Mouse (Mus musculus) lung, embryonic 16.5 days (tissue): ENCODE data around the gene Ppil6. TPM values are rescaled to one million over a fixed set of nuclear protein-coding genes. Genes with fewer than 3 reads are reported as not detected.
A peak's percentile ranks its signal among the peaks of the same experiment; 100 is the strongest.

Experiments
- ATAC-seq: fragments of 200-750 bp; cut with Nextera tagmentation; 2 replicates; pipeline ENCODE4 v1.8.0; 2017; ENCODE audit warnings: low read depth, mild to moderate bottlenecking, moderate library complexity
- H3K27ac ChIP-seq: fragments of 300-500 bp; sonication (generic); 2 replicates; pipeline ENCODE4 v1.5.1; 2014; ENCODE audit warnings: mild to moderate bottlenecking, control low read depth, low read length
- H3K27me3 ChIP-seq: fragments of 300-500 bp; sonication (generic); 2 replicates; pipeline ENCODE4 v1.6.1; 2014; ENCODE audit warnings: low read depth, low read length, mixed read lengths; ENCODE audit not compliant: control insufficient read depth, insufficient read depth
- H3K36me3 ChIP-seq: fragments of 300-500 bp; sonication (generic); 2 replicates; pipeline ENCODE4 v1.6.1; 2014; ENCODE audit warnings: low read length; ENCODE audit not compliant: control insufficient read depth, insufficient read depth
- H3K4me1 ChIP-seq: fragments of 300-500 bp; sonication (generic); replicated peaks from 2 replicates; pipeline ENCODE4 v1.6.1; 2014; ENCODE audit warnings: low read length, mixed read lengths; ENCODE audit not compliant: control insufficient read depth, insufficient read depth
- H3K4me2 ChIP-seq: fragments of 300-500 bp; sonication (generic); 2 replicates; pipeline ENCODE4 v1.6.1; 2014; ENCODE audit warnings: low read depth, low read length, control low read depth
- H3K4me3 ChIP-seq: fragments of 300-500 bp; sonication (generic); 2 replicates; pipeline ENCODE4 v1.5.1; 2014; ENCODE audit warnings: mild to moderate bottlenecking, low read length, control low read depth
- H3K9ac ChIP-seq: fragments of 300-500 bp; sonication (generic); 2 replicates; pipeline ENCODE4 v1.6.1; 2014; ENCODE audit warnings: low read length, control low read depth
- H3K9me3 ChIP-seq: fragments of 300-500 bp; sonication (generic); 2 replicates; pipeline ENCODE4 v1.6.1; 2016; ENCODE audit warnings: low read length; ENCODE audit not compliant: control insufficient read depth
- WGBS: fragments of 180-500 bp; shearing (Covaris S2); extraction: QIAGEN DNeasy Blood & Tissue Kit; methylation state at CpG from one replicate; pipeline ENCODE4 v1.1.7; 2014; 5-methylcytosine and 5-hydroxymethylcytosine counted together
- polyA plus RNA-seq: library from polyadenylated mRNA; unstranded; fragments of >200 nt; fragmentation: Nextera tagmentation; extraction: Ambion mirVana; gene quantifications from 2 replicates; pipeline ENCODE4 v1.2.1, GENCODE M21; 2015

Ppil6 gene
- polyA plus RNA-seq, 1 experiment from 2014 or later = 4.0 TPM

- no peaks in the 10 kb centered on the region for H3K9me3 ChIP-seq
- peaks cover 10% of the 10 kb centered on the region; the same call in 1 of the 2 replicates for H3K36me3 ChIP-seq
- peaks cover 33% of the 10 kb centered on the region for H3K4me1 ChIP-seq
- peak within 1 kb of the TSS; percentile 66 for H3K4me3 ChIP-seq
- H3K27ac ChIP-seq = peak within 1 kb of the TSS; percentile 92
- H3K4me2 ChIP-seq = peak within 1 kb of the TSS; percentile 76
- no peaks in the 10 kb centered on the region for H3K27me3 ChIP-seq
- H3K9ac ChIP-seq = peak within 1 kb of the TSS; percentile 76
- whole genome bisulfite sequencing = 0% methylated on average over 35 of the region's 35 CpGs
- ATAC-seq = peak; percentile 78
Observed at GRCm38 (mm10) chr10:41476171-41477017, 13.8 kb upstream of the Ppil6 start, which contains the start of gene Mical1. Gene Mical1 (plus strand): TSS chr10:41476314.

GRCm38 (mm10) chr10:41477018-41477277, 13.3 kb upstream of the Ppil6 start:
- no peaks in the 10 kb centered on the region for H3K27me3 ChIP-seq
- H3K27ac ChIP-seq = peak overlapping the region; percentile 92
- no peaks in the 10 kb centered on the region for H3K9me3 ChIP-seq
- peak overlapping the region; percentile 76 for H3K4me2 ChIP-seq
- H3K9ac ChIP-seq = peak overlapping the region; percentile 76
- 0% methylated on average over 9 of the region's 9 CpGs for WGBS
- ATAC-seq = peak; percentile 21; the same call in 1 of the 2 replicates
- peaks cover 10% of the 10 kb centered on the region; the same call in 1 of the 2 replicates for H3K36me3 ChIP-seq
- peak overlapping the region; percentile 66 for H3K4me3 ChIP-seq
- peaks cover 33% of the 10 kb centered on the region for H3K4me1 ChIP-seq

GRCm38 (mm10) chr10:41477278-41478181, 12.7 kb upstream of the Ppil6 start:
- Histone ChIP-seq H3K4me1 (peaks cover 33% of the 10 kb centered on the region), H3K4me2 (peak overlapping the region; percentile 76), H3K27me3 (no peaks in the 10 kb centered on the region), H3K9ac (peak overlapping the region; percentile 76), H3K27ac (peak overlapping the region; percentile 92), H3K4me3 (peak overlapping the region; percentile 66), H3K36me3 (peaks cover 13% of the 10 kb centered on the region), H3K9me3 (no peaks in the 10 kb centered on the region)
- peak; percentile 84 for ATAC-seq
- WGBS = 4% methylated on average over 20 of the region's 20 CpGs

- Histone ChIP-seq H3K9me3 (no peaks in the 10 kb centered on the region), H3K9ac (no peak overlapping the region), H3K4me3 (no peak overlapping the region), H3K27me3 (no peaks in the 10 kb centered on the region), H3K36me3 (peaks cover 20% of the 10 kb centered on the region), H3K27ac (no peak overlapping the region), H3K4me2 (no peak overlapping the region), H3K4me1 (peaks cover 22% of the 10 kb centered on the region)
- no peak for ATAC-seq
- WGBS = 69% methylated on average over 3 of the region's 3 CpGs
Observed at GRCm38 (mm10) chr10:41479961-41480360, 10.3 kb upstream of the Ppil6 start.

- Histone ChIP-seq H3K36me3 (peaks cover 25% of the 10 kb centered on the region), H3K4me2 (no peak overlapping the region), H3K27ac (no peak overlapping the region), H3K27me3 (no peaks in the 10 kb centered on the region), H3K4me1 (peaks cover 14% of the 10 kb centered on the region), H3K9me3 (no peaks in the 10 kb centered on the region), H3K4me3 (no peak overlapping the region), H3K9ac (no peak overlapping the region)
- WGBS = 62% methylated on average over 33 of the region's 33 CpGs
- ATAC-seq = no peak
Observed at GRCm38 (mm10) chr10:41480938-41481880, 9.0 kb upstream of the Ppil6 start.

GRCm38 (mm10) chr10:41482446-41482845, 7.8 kb upstream of the Ppil6 start:
- H3K9ac ChIP-seq = no peak overlapping the region
- no peak overlapping the region for H3K27ac ChIP-seq
- peaks cover 36% of the 10 kb centered on the region for H3K36me3 ChIP-seq
- no peak overlapping the region for H3K4me2 ChIP-seq
- peaks cover 10% of the 10 kb centered on the region for H3K4me1 ChIP-seq
- H3K9me3 ChIP-seq = no peaks in the 10 kb centered on the region
- no peaks in the 10 kb centered on the region for H3K27me3 ChIP-seq
- H3K4me3 ChIP-seq = no peak overlapping the region
- no peak for ATAC-seq
- WGBS = 83% methylated on average over 7 of the region's 7 CpGs

- Histone ChIP-seq H3K4me1 (peaks cover 17% of the 10 kb centered on the region), H3K27ac (no peak overlapping the region), H3K27me3 (no peaks in the 10 kb centered on the region), H3K36me3 (peaks cover 33% of the 10 kb centered on the region), H3K4me3 (no peak overlapping the region), H3K4me2 (no peak overlapping the region), H3K9ac (no peak overlapping the region), H3K9me3 (no peaks in the 10 kb centered on the region)
- 91% methylated on average over 16 of the region's 16 CpGs for WGBS
- ATAC-seq = no peak
Observed at GRCm38 (mm10) chr10:41485778-41486177, 4.5 kb upstream of the Ppil6 start.

- Histone ChIP-seq H3K4me1 (peaks cover 17% of the 10 kb centered on the region), H3K9ac (no peak overlapping the region), H3K27ac (no peak overlapping the region), H3K36me3 (peaks cover 33% of the 10 kb centered on the region), H3K4me3 (no peak overlapping the region), H3K4me2 (no peak overlapping the region), H3K9me3 (no peaks in the 10 kb centered on the region), H3K27me3 (no peaks in the 10 kb centered on the region)
- 78% methylated on average over 14 of the region's 14 CpGs for WGBS
- no peak for ATAC-seq
Observed at GRCm38 (mm10) chr10:41486506-41487170, 3.6 kb upstream of the Ppil6 start.
